Mouse (Mus musculus) small intestine, adult 2 months (tissue): ENCODE data around the gene Plekhh3. TPM values are rescaled to one million over a fixed set of nuclear protein-coding genes. Genes with fewer than 3 reads are reported as not detected.

Source experiments
- H3K27ac ChIP-seq: fragments of 200-500 bp; 2 replicates; pipeline ENCODE4 v1.5.1; 2012; ENCODE audit warnings: low read depth, low read length, control low read depth, inconsistent platforms; ENCODE audit not compliant: insufficient read depth
- H3K27me3 ChIP-seq: fragments of 200-500 bp; 2 replicates; pipeline ENCODE4 v1.6.1; 2012; ENCODE audit warnings: mild to moderate bottlenecking, moderate library complexity, low read length, inconsistent platforms; ENCODE audit not compliant: control insufficient read depth, insufficient read depth
- H3K36me3 ChIP-seq: fragments of 200-500 bp; 2 replicates; pipeline ENCODE4 v1.6.1; 2012; ENCODE audit warnings: mild to moderate bottlenecking, low read length, control low read depth, inconsistent platforms; ENCODE audit not compliant: control insufficient read depth, insufficient read depth
- H3K4me1 ChIP-seq: fragments of 200-500 bp; 2 replicates; pipeline ENCODE4 v1.6.1; 2012; ENCODE audit warnings: low read length, inconsistent platforms, mixed read lengths; ENCODE audit not compliant: control insufficient read depth, insufficient read depth, insufficient read length
- H3K4me3 ChIP-seq: fragments of 200-500 bp; 2 replicates; pipeline ENCODE4 v1.5.1; 2012; ENCODE audit warnings: low read depth, mild to moderate bottlenecking, control low read depth, inconsistent platforms, low read length, moderate library complexity
- CTCF ChIP-seq: fragments of 200-500 bp; IDR thresholded peaks from 2 replicates; pipeline ENCODE4 v1.5.1; 2012; ENCODE audit warnings: low read depth, mild to moderate bottlenecking, control low read depth, inconsistent platforms, low read length, moderate library complexity, mixed read lengths; ENCODE audit not compliant: insufficient replicate concordance, insufficient read length; ENCODE audit errors: extremely low read depth
- POLR2A ChIP-seq: fragments of 200-500 bp; IDR thresholded peaks from 2 replicates; pipeline ENCODE4 v1.6.1; 2012; ENCODE audit warnings: low read depth, mild to moderate bottlenecking, control low read depth, inconsistent platforms, low read length, moderate library complexity
- WGBS: fragments of 180-500 bp; shearing (Covaris S2); methylation state at CpG from one replicate; pipeline ENCODE4 v1.1.7; 2018; 5-methylcytosine and 5-hydroxymethylcytosine counted together
- polyA plus RNA-seq: library from polyadenylated mRNA; depleted of rRNA; stranded (reverse); fragments of >200 nt; gene quantifications from 2 replicates; pipeline ENCODE4 v1.2.3, GENCODE M21; 2012

The Plekhh3 gene
- polyA plus RNA-seq, 1 experiment: 84.5 TPM

DNA sequence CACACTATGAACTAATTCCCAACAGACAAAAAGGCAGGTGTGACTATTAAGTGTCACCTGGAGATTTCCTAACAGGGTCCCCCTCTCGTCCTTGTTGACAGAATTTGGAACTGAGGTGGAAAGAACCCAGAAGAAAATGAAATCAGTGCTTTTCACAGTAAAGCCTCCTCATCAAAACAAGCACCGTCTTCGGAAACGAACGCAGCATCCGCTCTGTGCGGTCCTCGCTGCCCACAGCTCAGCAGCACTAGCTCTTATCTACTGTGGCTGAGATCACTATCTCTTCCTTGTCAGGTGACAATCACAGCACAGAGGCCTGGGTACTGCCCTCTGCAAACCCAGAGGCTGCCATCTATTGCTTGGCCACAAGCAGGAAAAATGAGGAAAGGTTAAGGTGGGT is 25.0 kb upstream of the Plekhh3 start:
- Histone ChIP-seq H3K4me3 (no peak overlapping the region), H3K36me3 (peaks cover 67% of the 10 kb centered on the region), H3K27ac (no peak overlapping the region), H3K27me3 (no peaks in the 10 kb centered on the region), H3K4me1 (no peaks in the 10 kb centered on the region)
- TF ChIP-seq CTCF (no peak), POLR2A (no peak)
- 88% methylated on average over 8 of the region's 8 CpGs for WGBS

DNA sequence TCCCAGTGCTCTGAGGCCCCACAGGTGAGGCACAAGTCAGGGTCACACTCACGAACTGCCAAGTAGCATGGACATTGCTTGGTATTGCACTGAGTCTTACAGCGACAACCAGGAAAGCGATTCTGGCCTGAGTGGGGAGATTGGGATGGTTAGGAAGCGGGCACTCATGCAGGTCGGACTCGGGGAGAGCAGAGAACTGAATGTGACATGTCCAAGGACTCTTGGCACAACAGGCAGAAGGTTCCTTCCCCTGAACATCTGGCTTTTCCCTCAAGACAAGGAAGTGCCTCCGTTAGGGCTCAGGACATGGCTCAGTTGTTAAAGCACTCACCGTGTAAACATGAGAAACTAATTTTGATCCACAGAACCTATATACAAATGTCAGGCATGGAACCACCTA is 24.4 kb upstream of the Plekhh3 start:
- Histone ChIP-seq H3K27ac (no peak overlapping the region), H3K4me3 (no peak overlapping the region), H3K4me1 (no peaks in the 10 kb centered on the region), H3K36me3 (peaks cover 64% of the 10 kb centered on the region), H3K27me3 (no peaks in the 10 kb centered on the region)
- no peak for TF ChIP-seq CTCF
- no peak for TF ChIP-seq POLR2A
- WGBS: 88% methylated on average over 8 of the region's 8 CpGs

DNA sequence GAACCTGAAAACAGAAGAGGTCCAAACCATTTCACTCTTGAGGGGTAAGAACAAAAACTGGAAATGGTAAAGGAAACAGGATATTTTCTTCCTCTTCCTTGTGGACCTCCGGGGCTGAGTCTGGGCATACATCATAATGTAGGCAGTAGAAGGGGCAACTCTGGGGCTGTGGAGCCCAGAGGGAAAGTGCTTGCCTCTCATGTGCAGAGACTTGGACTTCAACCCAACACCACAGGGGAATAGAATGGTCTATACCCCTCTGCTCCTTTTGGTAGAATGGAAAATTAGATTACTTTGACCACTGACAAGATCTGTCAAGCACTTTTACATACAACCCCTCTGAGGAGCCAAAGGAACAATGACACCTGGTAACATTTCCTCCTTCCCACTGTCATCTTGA is 23.9 kb upstream of the Plekhh3 start:
- no peak overlapping the region for H3K4me3 ChIP-seq
- peaks cover 59% of the 10 kb centered on the region for H3K36me3 ChIP-seq
- H3K27me3 ChIP-seq: no peaks in the 10 kb centered on the region
- 62% methylated on average over 1 of the region's 1 CpGs for WGBS
- H3K27ac ChIP-seq: no peak overlapping the region
- H3K4me1 ChIP-seq: no peaks in the 10 kb centered on the region
- TF ChIP-seq POLR2A (no peak), CTCF (no peak)

DNA sequence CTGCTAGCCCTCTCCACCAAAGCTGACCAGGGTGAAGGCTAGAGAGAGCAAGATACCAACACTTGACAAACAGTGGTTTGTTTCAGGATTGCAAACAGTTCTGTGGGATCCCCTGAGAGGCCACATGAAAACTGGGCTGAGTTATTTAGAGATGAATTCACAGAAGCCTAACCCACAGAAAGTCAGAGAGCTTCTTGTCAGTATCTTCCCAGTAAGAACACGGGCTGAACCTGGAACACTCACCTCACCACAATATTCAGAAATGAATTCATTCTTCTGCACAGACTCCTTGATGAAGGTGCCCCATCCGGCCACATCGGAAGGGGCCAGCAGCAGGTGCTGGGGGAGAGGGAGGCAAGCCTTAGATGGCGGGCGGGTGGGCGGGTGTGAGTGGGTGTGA is 23.5 kb upstream of the Plekhh3 start:
- Histone ChIP-seq H3K27ac (no peak overlapping the region), H3K27me3 (no peaks in the 10 kb centered on the region), H3K4me3 (no peak overlapping the region), H3K4me1 (no peaks in the 10 kb centered on the region), H3K36me3 (peaks cover 56% of the 10 kb centered on the region)
- TF ChIP-seq POLR2A (no peak), CTCF (no peak)
- 88% methylated on average over 6 of the region's 6 CpGs for WGBS

DNA sequence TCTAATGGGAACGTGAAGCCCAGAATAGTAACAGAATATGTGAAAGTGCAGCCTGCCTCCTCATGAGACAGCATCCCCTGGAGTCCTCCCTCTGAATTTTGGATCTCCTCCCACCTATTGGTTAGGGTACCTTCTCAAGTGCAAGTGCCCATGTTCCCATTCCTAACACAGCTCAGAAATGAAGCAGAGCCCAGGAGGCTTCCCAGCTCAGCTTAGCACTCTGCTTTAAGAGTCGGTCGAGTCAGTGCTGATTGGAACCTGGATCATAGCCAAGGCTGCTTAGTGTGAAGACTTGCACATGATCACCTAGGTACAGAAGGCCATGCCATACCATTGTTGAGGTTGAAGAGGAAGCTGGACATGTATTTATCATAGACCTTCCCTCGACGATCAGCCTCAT is 23.0 kb upstream of the Plekhh3 start:
- H3K4me3 ChIP-seq: no peak overlapping the region
- peaks cover 51% of the 10 kb centered on the region for H3K36me3 ChIP-seq
- H3K27me3 ChIP-seq: no peaks in the 10 kb centered on the region
- WGBS: 57% methylated on average over 5 of the region's 5 CpGs
- H3K4me1 ChIP-seq: no peaks in the 10 kb centered on the region
- no peak for TF ChIP-seq POLR2A
- TF ChIP-seq CTCF: no peak
- no peak overlapping the region for H3K27ac ChIP-seq

DNA sequence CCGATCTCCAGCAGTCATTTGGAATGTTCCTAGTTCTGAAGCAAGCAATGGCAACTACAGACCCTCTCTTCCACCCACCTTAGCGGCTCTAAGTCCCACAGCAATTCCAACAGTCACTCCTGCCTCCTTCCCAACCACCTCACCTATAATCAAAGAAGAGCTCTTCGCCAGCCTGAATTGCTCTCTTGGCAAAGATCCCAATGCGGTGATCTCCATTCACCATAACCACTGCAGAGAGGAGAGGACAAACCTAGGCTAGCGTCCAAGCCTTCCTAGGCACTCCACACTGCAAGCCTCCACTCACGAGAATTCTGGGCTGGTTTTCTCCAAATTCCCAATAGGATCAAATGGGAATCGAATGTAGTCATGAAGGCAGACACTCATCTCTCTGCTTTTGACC is 21.9 kb upstream of the Plekhh3 start:
- Histone ChIP-seq H3K4me3 (no peak overlapping the region), H3K4me1 (no peaks in the 10 kb centered on the region), H3K36me3 (peaks cover 44% of the 10 kb centered on the region), H3K27me3 (no peaks in the 10 kb centered on the region), H3K27ac (no peak overlapping the region)
- TF ChIP-seq POLR2A (no peak), CTCF (no peak)
- 89% methylated on average over 7 of the region's 7 CpGs for WGBS

DNA sequence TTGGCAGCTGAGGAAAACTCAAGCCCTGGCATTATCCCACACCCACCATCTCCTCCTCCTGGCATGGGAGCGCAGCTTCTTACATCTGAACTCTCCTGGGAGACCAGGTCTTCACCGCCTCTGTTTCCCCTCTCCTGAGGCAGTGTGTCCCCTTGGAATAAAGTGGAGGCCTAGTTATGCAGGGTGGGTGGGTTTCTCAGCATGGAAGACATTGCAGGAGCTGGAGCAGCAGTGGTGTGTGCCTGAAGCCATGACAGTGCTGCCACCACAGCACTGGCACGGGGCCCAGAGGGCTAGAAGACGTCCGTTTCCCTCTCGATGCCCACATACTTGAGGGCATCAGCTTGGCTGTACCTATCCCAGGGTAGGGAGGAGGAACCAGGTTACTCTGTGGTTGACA is 21.5 kb upstream of the Plekhh3 start:
- Histone ChIP-seq H3K27me3 (no peaks in the 10 kb centered on the region), H3K27ac (no peak overlapping the region), H3K36me3 (peaks cover 39% of the 10 kb centered on the region), H3K4me1 (no peaks in the 10 kb centered on the region), H3K4me3 (no peak overlapping the region)
- WGBS: 83% methylated on average over 6 of the region's 6 CpGs
- TF ChIP-seq POLR2A: no peak
- no peak for TF ChIP-seq CTCF

DNA sequence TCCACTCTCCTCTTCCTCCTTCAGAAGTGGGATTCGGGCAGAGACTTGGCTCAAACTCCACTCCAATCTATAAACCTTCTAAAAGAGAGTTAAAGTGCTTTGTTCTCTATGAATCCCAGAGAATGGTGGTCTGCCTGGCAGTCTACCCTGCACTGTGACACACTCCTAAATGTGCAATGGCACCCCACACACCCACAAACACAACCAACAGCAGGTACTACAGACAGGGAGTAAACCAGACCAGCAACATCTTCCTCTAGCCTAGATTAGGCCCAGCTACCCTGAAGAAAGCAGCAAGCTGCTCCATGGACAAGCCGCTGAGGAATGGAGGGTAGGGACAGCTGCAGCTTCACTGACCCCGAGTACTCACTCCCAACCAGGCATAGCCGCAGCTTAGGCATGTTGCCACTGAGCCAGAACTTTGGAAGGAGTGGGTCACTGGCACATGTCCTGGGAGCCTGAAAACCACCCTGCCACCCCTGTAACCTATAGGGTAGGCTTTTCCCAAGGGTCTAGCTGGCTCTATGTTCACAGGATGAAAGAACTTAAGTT is 20.8 kb upstream of the Plekhh3 start:
- H3K36me3 ChIP-seq: peaks cover 37% of the 10 kb centered on the region
- H3K27ac ChIP-seq: no peak overlapping the region
- no peak overlapping the region for H3K4me3 ChIP-seq
- TF ChIP-seq CTCF (no peak), POLR2A (no peak)
- no peaks in the 10 kb centered on the region for H3K4me1 ChIP-seq
- no peaks in the 10 kb centered on the region for H3K27me3 ChIP-seq
- 80% methylated on average over 4 of the region's 4 CpGs for WGBS
